Mouse (Mus musculus): ENCODE results near the gene Scn2b. TPM values are rescaled to one million over a fixed set of nuclear protein-coding genes. Genes with fewer than 3 reads are reported as not detected.

The Scn2b gene
- polyA plus RNA-seq, 1 experiment from 2014 or later, result 0.17 TPM

DNA sequence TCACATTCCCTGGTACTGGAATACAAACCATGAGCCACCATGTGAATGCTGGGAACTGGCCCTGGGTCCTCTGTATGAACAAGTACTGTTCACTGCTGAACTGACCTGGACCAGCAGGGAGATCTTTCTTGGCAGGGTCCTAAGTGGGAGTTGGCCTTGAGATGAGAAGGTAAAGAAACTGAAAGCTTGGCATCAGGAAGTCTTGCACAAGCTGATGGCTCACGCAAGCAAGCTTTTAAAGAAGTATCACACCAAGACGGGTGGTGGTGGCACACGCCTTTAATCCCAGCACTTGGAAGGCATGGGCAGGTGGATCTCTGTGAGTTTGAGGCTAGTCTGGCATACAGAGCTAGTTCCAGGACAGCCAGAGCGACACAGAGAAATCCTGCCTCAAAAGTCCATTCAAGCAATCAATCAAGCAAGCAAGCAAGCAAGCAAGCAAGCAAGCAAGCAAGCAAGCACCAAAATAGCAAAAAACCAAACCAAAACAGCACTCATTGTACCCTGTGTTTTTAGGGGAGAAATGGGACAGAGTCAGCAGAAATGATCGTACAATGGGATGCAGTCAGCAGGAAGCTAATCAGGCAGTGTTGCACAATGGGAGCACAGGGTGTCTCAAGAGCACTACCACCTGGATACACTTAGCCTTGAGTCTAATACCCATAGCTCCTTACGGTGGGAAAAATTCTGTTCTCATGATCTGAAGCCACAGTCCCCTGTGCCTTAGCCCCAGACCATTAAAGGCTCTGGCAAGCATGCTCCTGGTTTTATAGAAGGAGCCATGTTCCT, 22.2 kb upstream of the Scn2b start:
- Histone ChIP-seq H3K9ac (no peak overlapping the region), H3K4me1 (replicated peaks) (0 out of 2 replicates have a peak, but pooled peaks cover 4% of the 10 kb centered on the region), H3K4me2 (no peak overlapping the region; the same call in 1 of the 2 replicates), H3K9me3 (replicated peaks) (no peaks in the 10 kb centered on the region), H3K4me3 (replicated peaks) (no peak overlapping the region), H3K36me3 (replicated peaks) (no peaks in the 10 kb centered on the region), H3K27ac (replicated peaks) (no peak overlapping the region), H3K27me3 (no peaks in the 10 kb centered on the region; the same call in 1 of the 2 replicates)
- 47% methylated on average over 6 of the region's 6 CpGs for WGBS (ENCODE audit: insufficient replicate concordance)
- no peak for ATAC-seq (ENCODE audit: insufficient read depth)

DNA sequence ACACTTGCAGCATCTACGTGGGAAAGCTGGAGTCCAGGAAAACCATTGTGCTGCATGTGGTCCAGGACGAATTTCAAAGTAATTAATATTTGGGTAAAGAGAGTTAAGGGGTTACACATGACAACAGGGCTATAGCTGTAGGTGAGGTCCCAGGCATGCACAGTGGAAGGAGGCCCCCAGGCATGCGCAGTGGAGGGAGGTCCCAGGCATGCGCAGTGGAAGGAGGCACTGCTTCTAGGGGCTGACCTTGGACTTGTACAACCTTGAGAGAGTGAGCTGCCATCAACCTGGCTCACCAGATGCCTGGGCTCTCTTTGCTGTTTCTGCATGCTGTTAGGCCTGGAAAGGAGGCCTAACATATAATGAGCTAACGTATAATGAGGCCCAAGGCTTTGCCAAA, 19.7 kb upstream of the Scn2b start:
- H3K27ac ChIP-seq (replicated peaks), result no peak overlapping the region
- no peaks in the 10 kb centered on the region for H3K4me1 ChIP-seq (replicated peaks)
- WGBS (ENCODE audit: insufficient replicate concordance), result 55% methylated on average over 5 of the region's 5 CpGs
- no peaks in the 10 kb centered on the region for H3K27me3 ChIP-seq
- H3K9ac ChIP-seq, result no peak overlapping the region
- ATAC-seq (ENCODE audit: insufficient read depth), result no peak
- H3K9me3 ChIP-seq (replicated peaks), result no peaks in the 10 kb centered on the region
- H3K36me3 ChIP-seq (replicated peaks), result no peaks in the 10 kb centered on the region
- no peak overlapping the region for H3K4me2 ChIP-seq
- H3K4me3 ChIP-seq (replicated peaks), result no peak overlapping the region

- H3K4me1 ChIP-seq (replicated peaks), result no peaks in the 10 kb centered on the region
- no peak overlapping the region for H3K4me2 ChIP-seq
- H3K36me3 ChIP-seq (replicated peaks), result no peaks in the 10 kb centered on the region
- 10% methylated on average over 3 of the region's 3 CpGs for WGBS (ENCODE audit: insufficient replicate concordance)
- no peaks in the 10 kb centered on the region for H3K27me3 ChIP-seq
- no peak overlapping the region for H3K9ac ChIP-seq
- H3K27ac ChIP-seq (replicated peaks), result no peak overlapping the region
- no peaks in the 10 kb centered on the region for H3K9me3 ChIP-seq (replicated peaks)
- no peak for ATAC-seq (ENCODE audit: insufficient read depth)
- no peak overlapping the region for H3K4me3 ChIP-seq (replicated peaks)
Measured at GRCm38 (mm10) chr9:45098426-45098825, 19.2 kb upstream of the Scn2b start.

DNA sequence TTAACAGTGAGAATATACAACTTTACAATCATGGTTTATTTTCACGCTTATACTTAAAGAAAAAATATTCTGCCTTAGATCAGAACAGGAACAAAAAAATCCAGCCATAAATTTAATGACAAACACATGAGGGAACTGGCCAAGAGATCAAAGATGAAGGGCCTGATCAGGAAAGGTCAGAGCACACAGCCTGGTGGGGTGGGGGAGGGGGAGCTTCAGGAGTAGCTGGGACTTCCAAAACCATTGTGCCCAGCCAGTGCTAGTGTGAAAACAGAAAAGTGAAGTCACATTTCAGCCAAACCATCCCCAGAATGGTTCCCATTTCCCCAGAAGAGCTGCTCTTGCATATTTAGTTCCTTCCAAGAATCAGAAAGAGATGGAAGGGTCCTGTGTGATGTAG, 15.1 kb upstream of the Scn2b start:
- Histone ChIP-seq H3K4me2 (no peak overlapping the region), H3K27ac (replicated peaks) (no peak overlapping the region), H3K27me3 (no peaks in the 10 kb centered on the region), H3K4me1 (replicated peaks) (0 out of 2 replicates have a peak, but pooled peaks cover 3% of the 10 kb centered on the region), H3K9me3 (replicated peaks) (no peaks in the 10 kb centered on the region), H3K9ac (no peak overlapping the region), H3K36me3 (replicated peaks) (no peaks in the 10 kb centered on the region), H3K4me3 (replicated peaks) (no peak overlapping the region)
- ATAC-seq (ENCODE audit: insufficient read depth), result no peak
- WGBS (ENCODE audit: insufficient replicate concordance), result 63% methylated on average over 1 of the region's 1 CpGs

GRCm38 (mm10) chr9:45103211-45103979, 14.2 kb upstream of the Scn2b start:
- Histone ChIP-seq H3K4me2 (no peak overlapping the region), H3K9me3 (replicated peaks) (no peaks in the 10 kb centered on the region), H3K27ac (replicated peaks) (no peak overlapping the region), H3K27me3 (no peaks in the 10 kb centered on the region), H3K4me1 (replicated peaks) (0 out of 2 replicates have a peak, but pooled peaks cover 3% of the 10 kb centered on the region), H3K36me3 (replicated peaks) (no peaks in the 10 kb centered on the region), H3K4me3 (replicated peaks) (no peak overlapping the region), H3K9ac (no peak overlapping the region)
- WGBS (ENCODE audit: insufficient replicate concordance), result 43% methylated on average over 11 of the region's 11 CpGs
- no peak for ATAC-seq (ENCODE audit: insufficient read depth)

DNA sequence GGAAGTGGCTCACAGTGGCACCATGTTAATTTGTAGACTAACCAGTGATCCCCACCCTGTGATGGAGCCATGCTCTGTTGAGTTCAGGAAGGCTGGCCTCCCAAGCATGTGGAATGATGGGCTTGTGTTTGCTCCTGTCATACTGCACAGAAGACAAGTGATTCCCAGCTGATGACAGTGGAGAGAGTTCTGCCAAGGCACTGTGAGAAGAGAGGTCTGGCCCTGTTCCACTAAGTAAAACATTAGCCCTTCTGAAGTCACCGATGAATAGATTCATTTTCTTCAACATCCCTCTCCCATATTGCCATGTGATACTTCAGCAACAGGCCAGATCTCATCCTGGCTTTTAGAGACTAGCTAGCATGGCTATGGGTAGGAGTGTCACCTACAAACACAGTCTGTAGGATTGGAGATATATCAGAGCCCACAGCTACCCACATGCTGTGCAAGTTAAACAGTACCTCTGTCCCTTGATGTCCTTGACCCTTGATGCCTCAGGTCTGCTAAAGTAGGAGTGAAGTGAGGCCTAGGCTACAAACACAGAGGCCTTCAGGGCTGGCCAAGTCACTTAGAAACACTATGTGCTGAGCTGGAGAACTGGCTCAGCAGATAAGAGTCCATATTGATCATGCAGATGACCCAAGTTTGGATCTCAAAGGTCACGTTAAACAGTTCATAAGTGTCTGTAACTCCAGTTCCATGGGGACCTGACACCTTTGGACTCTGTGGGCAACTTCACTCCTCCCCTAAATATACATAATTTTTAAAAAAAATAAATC, 11.8 kb upstream of the Scn2b start:
- 0 out of 2 replicates have a peak, but pooled peaks cover 3% of the 10 kb centered on the region for H3K4me1 ChIP-seq (replicated peaks)
- H3K27me3 ChIP-seq, result no peaks in the 10 kb centered on the region
- H3K4me2 ChIP-seq, result no peak overlapping the region
- ATAC-seq (ENCODE audit: insufficient read depth), result no peak
- no peak overlapping the region for H3K9ac ChIP-seq
- 60% methylated on average over 2 of the region's 2 CpGs for WGBS (ENCODE audit: insufficient replicate concordance)
- no peak overlapping the region for H3K27ac ChIP-seq (replicated peaks)
- H3K9me3 ChIP-seq (replicated peaks), result no peaks in the 10 kb centered on the region
- H3K4me3 ChIP-seq (replicated peaks), result no peak overlapping the region
- H3K36me3 ChIP-seq (replicated peaks), result no peaks in the 10 kb centered on the region

DNA sequence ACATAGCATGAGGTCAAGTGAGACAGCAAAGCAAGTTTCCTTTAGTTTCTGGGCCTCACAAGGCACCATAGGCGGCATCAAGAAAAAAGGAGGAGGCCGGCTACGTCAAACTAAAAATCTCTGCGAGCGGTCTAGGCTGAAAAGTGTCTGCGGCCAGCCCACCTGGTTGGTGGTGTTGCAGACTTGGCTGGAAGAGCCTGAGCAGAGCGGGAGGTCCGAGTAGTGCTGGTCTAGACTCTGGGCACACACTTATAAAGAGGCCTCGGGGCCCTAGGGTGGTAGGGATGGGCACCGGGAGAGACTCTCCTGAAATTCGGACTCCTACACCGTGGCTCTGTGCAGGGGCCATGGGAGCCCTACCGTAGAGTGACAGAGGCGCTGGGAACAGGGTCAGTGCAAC, 1.9 kb upstream of the Scn2b start:
- Histone ChIP-seq H3K36me3 (replicated peaks) (no peaks in the 10 kb centered on the region), H3K27me3 (peaks cover 53% of the 10 kb centered on the region), H3K9ac (no peak overlapping the region), H3K27ac (replicated peaks) (no peak overlapping the region), H3K4me1 (replicated peaks) (0 out of 2 replicates have a peak, but pooled peaks cover 6% of the 10 kb centered on the region), H3K4me2 (peak overlapping the region; percentile 37), H3K4me3 (replicated peaks) (no peak overlapping the region), H3K9me3 (replicated peaks) (no peaks in the 10 kb centered on the region)
- 7% methylated on average over 14 of the region's 14 CpGs for WGBS (ENCODE audit: insufficient replicate concordance)
- no peak for ATAC-seq (ENCODE audit: insufficient read depth)

DNA sequence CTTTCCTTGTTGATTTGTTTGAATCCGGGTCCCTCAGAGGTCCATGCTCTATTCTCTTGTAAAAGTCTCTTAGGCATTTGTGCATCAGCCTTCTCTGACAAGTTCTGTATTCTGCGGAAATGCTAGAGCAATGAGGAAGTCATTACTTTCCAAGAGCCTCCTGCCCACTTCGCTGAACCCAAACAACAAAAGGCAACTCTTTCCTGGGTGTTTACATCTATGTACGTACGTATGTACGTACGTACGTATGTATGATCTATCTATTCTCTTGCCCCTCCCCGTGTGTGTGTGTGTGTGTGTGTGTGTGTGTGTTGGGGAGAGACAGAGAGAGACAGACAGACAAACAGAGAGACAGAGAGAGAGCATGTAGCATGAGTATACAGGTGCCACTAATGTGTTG, 763 bp upstream of the Scn2b start:
- H3K27ac ChIP-seq (replicated peaks), result no peak overlapping the region
- peaks cover 57% of the 10 kb centered on the region for H3K27me3 ChIP-seq
- no peak for ATAC-seq (ENCODE audit: insufficient read depth)
- no peak overlapping the region for H3K4me2 ChIP-seq
- WGBS (ENCODE audit: insufficient replicate concordance), result 18% methylated on average over 9 of the region's 9 CpGs
- H3K4me1 ChIP-seq (replicated peaks), result peaks cover 8% of the 10 kb centered on the region; the same call in 1 of the 2 replicates
- no peak overlapping the region for H3K4me3 ChIP-seq (replicated peaks)
- H3K9me3 ChIP-seq (replicated peaks), result no peaks in the 10 kb centered on the region
- no peaks in the 10 kb centered on the region for H3K36me3 ChIP-seq (replicated peaks)
- no peak overlapping the region for H3K9ac ChIP-seq

DNA sequence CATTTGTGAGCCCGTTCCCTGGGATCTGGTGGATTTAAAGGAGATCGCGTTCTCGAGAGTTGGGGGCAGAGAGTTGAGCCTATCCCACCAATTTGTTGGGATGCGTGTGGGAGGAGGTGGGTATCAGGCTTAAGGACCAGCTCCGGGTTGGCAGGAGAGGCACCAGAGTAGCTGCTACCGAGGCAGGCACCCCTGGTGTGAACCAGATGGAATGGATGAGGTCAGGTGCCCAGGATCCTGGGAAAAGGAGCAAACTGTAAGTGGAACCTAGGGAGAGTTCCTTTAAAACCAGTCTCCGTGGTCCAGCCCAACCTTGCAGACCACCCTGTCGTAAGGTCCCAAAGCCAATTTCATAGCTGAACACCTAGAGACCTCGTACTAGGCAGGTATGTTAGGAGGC, 970 bp downstream of the Scn2b start:
- no peak overlapping the region for H3K4me3 ChIP-seq (replicated peaks)
- no peaks in the 10 kb centered on the region for H3K36me3 ChIP-seq (replicated peaks)
- 20% methylated on average over 10 of the region's 10 CpGs for WGBS (ENCODE audit: insufficient replicate concordance)
- ATAC-seq (ENCODE audit: insufficient read depth), result no peak
- peak overlapping the region; percentile 19; the same call in 1 of the 2 replicates for H3K4me2 ChIP-seq
- no peak overlapping the region for H3K9ac ChIP-seq
- peaks cover 14% of the 10 kb centered on the region; the same call in 1 of the 2 replicates for H3K4me1 ChIP-seq (replicated peaks)
- no peak overlapping the region for H3K27ac ChIP-seq (replicated peaks)
- H3K9me3 ChIP-seq (replicated peaks), result no peaks in the 10 kb centered on the region
- H3K27me3 ChIP-seq, result peaks cover 57% of the 10 kb centered on the region

- WGBS (ENCODE audit: insufficient replicate concordance), result 62% methylated on average over 8 of the region's 8 CpGs
- H3K27ac ChIP-seq (replicated peaks), result no peak overlapping the region
- no peak overlapping the region for H3K4me3 ChIP-seq (replicated peaks)
- H3K4me1 ChIP-seq (replicated peaks), result peaks cover 14% of the 10 kb centered on the region; the same call in 1 of the 2 replicates
- no peaks in the 10 kb centered on the region for H3K9me3 ChIP-seq (replicated peaks)
- H3K4me2 ChIP-seq, result no peak overlapping the region
- no peaks in the 10 kb centered on the region for H3K36me3 ChIP-seq (replicated peaks)
- peaks cover 48% of the 10 kb centered on the region for H3K27me3 ChIP-seq
- H3K9ac ChIP-seq, result no peak overlapping the region
- ATAC-seq (ENCODE audit: insufficient read depth), result no peak
Measured at GRCm38 (mm10) chr9:45119316-45119953, 1.9 kb downstream of the Scn2b start.
